ENCODE assay signal across 9 mouse cellular contexts in the genomic region with DNA sequence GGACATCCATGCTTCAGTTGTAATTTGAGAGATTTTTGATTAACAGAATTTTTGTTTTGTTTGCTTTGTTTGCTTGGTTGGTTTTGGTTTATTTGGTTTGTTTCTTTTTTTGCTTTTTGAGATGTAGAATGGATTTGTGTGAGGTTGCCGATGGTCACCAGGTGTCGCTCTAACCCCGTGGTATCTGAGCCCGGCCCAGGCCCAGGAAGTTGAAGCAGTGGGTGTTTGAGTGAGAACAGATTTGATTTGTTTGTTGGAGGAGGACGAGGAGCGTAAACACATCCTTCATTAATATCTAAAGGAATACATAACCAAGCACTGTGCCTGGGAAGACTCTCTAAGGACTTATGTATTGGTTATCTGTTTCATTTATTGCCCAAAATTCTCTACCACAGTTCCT.
DNase-seq lines count a peak whose midpoint lies in the region; ATAC-seq and TF ChIP-seq lines count a peak whose summit lies in the region.
"Had no signal": no experiment of that assay in that cellular context is flagged by ENCODE, and none has a peak within 500 bp of the region (broad histone marks: within the 10 kb centered on the region; RNA-seq: fewer than 3 reads in every experiment).

No protein-coding gene starts in this region.

- no peak overlapping the region for H3K27ac ChIP-seq in hindbrain, embryonic 10.5 days
- no peak overlapping the region for H3K27ac ChIP-seq in hindbrain, embryonic 16.5 days (ENCODE audit: low read depth, low read length)
- H3K27ac ChIP-seq in forebrain, embryonic 11.5 days (ENCODE audit: low read depth, low read length) = no peak overlapping the region
- no peak overlapping the region for H3K27ac ChIP-seq in hindbrain, embryonic 12.5 days
- H3K27ac ChIP-seq in midbrain, embryonic 13.5 days = no peak overlapping the region
- H3K27ac ChIP-seq: midbrain, embryonic 12.5 days had no signal

- H3K36me3 ChIP-seq in hindbrain, embryonic 10.5 days = no peaks in the 10 kb centered on the region
- no peaks in the 10 kb centered on the region for H3K36me3 ChIP-seq in hindbrain, embryonic 16.5 days (ENCODE audit: control insufficient read depth, insufficient read depth, low read length)
- H3K36me3 ChIP-seq in forebrain, embryonic 11.5 days (ENCODE audit: control insufficient read depth, insufficient read depth, low read length) = no peaks in the 10 kb centered on the region
- H3K36me3 ChIP-seq in hindbrain, embryonic 12.5 days = no peaks in the 10 kb centered on the region
- H3K36me3 ChIP-seq in midbrain, embryonic 13.5 days = no peaks in the 10 kb centered on the region
- H3K36me3 ChIP-seq: midbrain, embryonic 12.5 days had no signal

- H3K9ac ChIP-seq in hindbrain, embryonic 16.5 days (ENCODE audit: low read depth, low read length) = no peak overlapping the region
- no peak overlapping the region for H3K9ac ChIP-seq in forebrain, embryonic 11.5 days (ENCODE audit: low read length)
- no peak overlapping the region for H3K9ac ChIP-seq in hindbrain, embryonic 12.5 days
- no peak overlapping the region for H3K9ac ChIP-seq in midbrain, embryonic 13.5 days (replicated peaks)
- H3K9ac ChIP-seq: midbrain, embryonic 12.5 days had no signal

- H3K9me3 ChIP-seq in hindbrain, embryonic 10.5 days = no peaks in the 10 kb centered on the region
- H3K9me3 ChIP-seq in hindbrain, embryonic 16.5 days (ENCODE audit: control insufficient read depth, low read length) = no peaks in the 10 kb centered on the region
- no peaks in the 10 kb centered on the region for H3K9me3 ChIP-seq in forebrain, embryonic 11.5 days (ENCODE audit: control insufficient read depth, low read length)
- H3K9me3 ChIP-seq in hindbrain, embryonic 12.5 days (replicated peaks) = no peaks in the 10 kb centered on the region
- no peaks in the 10 kb centered on the region for H3K9me3 ChIP-seq in midbrain, embryonic 13.5 days
- H3K9me3 ChIP-seq: midbrain, embryonic 12.5 days had no signal

- H3K4me3 ChIP-seq in hindbrain, embryonic 10.5 days = no peak overlapping the region
- H3K4me3 ChIP-seq in hindbrain, embryonic 16.5 days (ENCODE audit: low read length) = no peak overlapping the region
- H3K4me3 ChIP-seq in forebrain, embryonic 11.5 days (ENCODE audit: low read depth, low read length) = no peak overlapping the region
- no peak overlapping the region for H3K4me3 ChIP-seq in hindbrain, embryonic 12.5 days
- H3K4me3 ChIP-seq in midbrain, embryonic 13.5 days (replicated peaks) = no peak overlapping the region
- H3K4me3 ChIP-seq: midbrain, embryonic 12.5 days had no signal

- peak; percentile 73 for DNase-seq in hindbrain, embryonic 10.5 days (ENCODE audit: low spot score)
- DNase-seq in brain, embryonic 14.5 days (ENCODE audit: low read depth) = peak; percentile 86
- DNase-seq in forebrain, embryonic 11.5 days (ENCODE audit: low spot score) = peak; percentile 86
- peak; percentile 76 to 78 for DNase-seq in left cerebral cortex, adult 18-20 months (ENCODE audit: low spot score in 2 of 2)
- DNase-seq in spleen, postnatal 10 days (ENCODE audit: low spot score in 2 of 2) = peak; percentile 23 to 69

- peaks cover 3% of the 10 kb centered on the region; the same call in 1 of the 2 replicates for H3K27me3 ChIP-seq in hindbrain, embryonic 10.5 days (ENCODE audit: insufficient read depth, poor library complexity, severe bottlenecking)
- no peaks in the 10 kb centered on the region for H3K27me3 ChIP-seq in hindbrain, embryonic 16.5 days (replicated peaks; ENCODE audit: control insufficient read depth, insufficient read depth, low read length)
- no peaks in the 10 kb centered on the region for H3K27me3 ChIP-seq in forebrain, embryonic 11.5 days (ENCODE audit: control insufficient read depth, insufficient read depth, low read length)
- H3K27me3 ChIP-seq in hindbrain, embryonic 12.5 days = no peaks in the 10 kb centered on the region
- H3K27me3 ChIP-seq in midbrain, embryonic 13.5 days = no peaks in the 10 kb centered on the region
- H3K27me3 ChIP-seq: midbrain, embryonic 12.5 days had no signal

- no peak for ATAC-seq in hindbrain, embryonic 16.5 days
- no peak for ATAC-seq in forebrain, embryonic 11.5 days (replicated peaks; ENCODE audit: low FRiP score)
- ATAC-seq in hindbrain, embryonic 12.5 days (ENCODE audit: low FRiP score) = no peak
- ATAC-seq in midbrain, embryonic 13.5 days = peak; percentile 68; the same call in 1 of the 2 replicates

- H3K4me1 ChIP-seq in hindbrain, embryonic 10.5 days (replicated peaks) = no peaks in the 10 kb centered on the region
- no peaks in the 10 kb centered on the region for H3K4me1 ChIP-seq in hindbrain, embryonic 16.5 days (ENCODE audit: control insufficient read depth, insufficient read depth, low read depth, low read length)
- no peaks in the 10 kb centered on the region for H3K4me1 ChIP-seq in forebrain, embryonic 11.5 days (replicated peaks; ENCODE audit: control insufficient read depth, insufficient read depth, low read length)
- H3K4me1 ChIP-seq in hindbrain, embryonic 12.5 days = no peaks in the 10 kb centered on the region
- H3K4me1 ChIP-seq in midbrain, embryonic 13.5 days (replicated peaks) = no peaks in the 10 kb centered on the region
- H3K4me1 ChIP-seq: midbrain, embryonic 12.5 days had no signal

- WGBS in hindbrain, embryonic 10.5 days = 14% methylated on average over 6 of the region's 6 CpGs
- 5% methylated on average over 6 of the region's 6 CpGs for WGBS in hindbrain, embryonic 16.5 days
- WGBS in forebrain, embryonic 11.5 days = 9% methylated on average over 6 of the region's 6 CpGs
- 6% methylated on average over 6 of the region's 6 CpGs for WGBS in hindbrain, embryonic 12.5 days
- 9% methylated on average over 6 of the region's 6 CpGs for WGBS in midbrain, embryonic 13.5 days

- no peak for TF ChIP-seq POLR2A in brain, embryonic 14.5 days (IDR thresholded peaks at IDR 0.05; ENCODE audit: borderline replicate concordance, extremely low read depth, insufficient read depth, insufficient read length, poor library complexity, severe bottlenecking)

- TF ChIP-seq CTCF in brain, embryonic 14.5 days (IDR thresholded peaks at IDR 0.05; ENCODE audit: borderline replicate concordance, extremely low read depth, insufficient read depth, insufficient read length) = peak; percentile 95

- H3K4me2 ChIP-seq in hindbrain, embryonic 16.5 days (ENCODE audit: low read length) = no peak overlapping the region
- no peak overlapping the region for H3K4me2 ChIP-seq in forebrain, embryonic 11.5 days (ENCODE audit: low read depth, low read length, severe bottlenecking)
- H3K4me2 ChIP-seq in hindbrain, embryonic 12.5 days (replicated peaks) = 0 out of 2 replicates have a peak overlapping the region, but pooled peaks have one; percentile 11
- H3K4me2 ChIP-seq in midbrain, embryonic 13.5 days (replicated peaks) = no peak overlapping the region
- H3K4me2 ChIP-seq: midbrain, embryonic 12.5 days had no signal
